Mouse (Mus musculus) kidney, adult 2 months (tissue): ENCODE data around the gene Ddit4l.
"Not testable (repeated sequence)": the region's sequence is repeated elsewhere in the genome, so short reads cannot be mapped to it uniquely, and the experiment has no call there.

Experiments
- CTCF ChIP-seq: fragments of 200-500 bp; conservative IDR thresholded peaks from 2 replicates; pipeline ENCODE4 v1.5.1; 2011; ENCODE audit warnings: low read depth, mild to moderate bottlenecking, control low read depth, low read length, moderate library complexity, mixed read lengths; ENCODE audit not compliant: insufficient read depth, insufficient read length
- POLR2A ChIP-seq: fragments of 200-500 bp; IDR thresholded peaks from one replicate; pipeline ENCODE4 v1.6.1; 2011; ENCODE audit warnings: low read depth, low read length, control low read depth

DNA sequence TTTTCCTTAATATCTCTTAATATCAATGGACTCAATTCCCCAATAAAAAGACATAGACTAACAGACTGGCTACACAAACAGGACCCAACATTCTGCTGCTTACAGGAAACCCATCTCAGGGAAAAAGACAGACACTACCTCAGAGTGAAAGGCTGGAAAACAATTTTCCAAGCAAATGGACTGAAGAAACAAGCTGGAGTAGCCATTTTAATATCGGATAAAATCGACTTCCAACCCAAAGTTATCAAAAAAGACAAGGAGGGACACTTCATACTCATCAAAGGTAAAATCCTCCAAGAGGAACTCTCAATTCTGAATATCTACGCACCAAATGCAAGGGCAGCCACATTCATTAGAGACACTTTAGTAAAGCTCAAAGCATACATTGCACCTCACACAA, 49.8 kb downstream of the Ddit4l start, which contains the start of gene Gm21962:
- not testable (repeated sequence) for TF ChIP-seq CTCF, POLR2A
